Mouse (Mus musculus) CH12.LX (cell line): ENCODE results near the gene Cblb.

Source experiments
- CHD2 ChIP-seq: IDR thresholded peaks from 2 replicates; pipeline ENCODE4 v1.6.1; 2011; ENCODE audit warnings: low read length, improper control_type of control experiment
- CTCF ChIP-seq, 2 experiments: IDR thresholded peaks in 1 of 2; conservative IDR thresholded peaks in 1 of 2; 2 replicates each; pipeline ENCODE4 v1.5.1; 2011 to 2012; ENCODE audit warnings: low read depth in 2 of 2, low read length in 2 of 2, improper control_type of control experiment in 1 of 2, inconsistent platforms in 1 of 2, mild to moderate bottlenecking in 1 of 2, moderate library complexity in 1 of 2
- GABPA ChIP-seq: IDR thresholded peaks from 2 replicates; pipeline ENCODE4 v1.6.1; 2012; ENCODE audit warnings: low read depth, low read length, improper control_type of control experiment, inconsistent platforms; ENCODE audit not compliant: insufficient replicate concordance
- HCFC1 ChIP-seq: IDR thresholded peaks from 2 replicates; pipeline ENCODE4 v1.6.1; 2012; ENCODE audit warnings: low read depth, mild to moderate bottlenecking, inconsistent platforms, low read length, improper control_type of control experiment
- IRF4 ChIP-seq: IDR thresholded peaks from 2 replicates; pipeline ENCODE4 v1.6.1; 2014; ENCODE audit warnings: low read depth, mild to moderate bottlenecking, inconsistent platforms, low read length, improper control_type of control experiment
- JUN ChIP-seq: IDR thresholded peaks from 2 replicates; pipeline ENCODE4 v1.6.1; 2011; ENCODE audit warnings: low read depth, mild to moderate bottlenecking, low read length, improper control_type of control experiment, moderate library complexity; ENCODE audit not compliant: insufficient read depth
- MAX ChIP-seq: IDR thresholded peaks from 2 replicates; pipeline ENCODE4 v1.6.1; 2011; ENCODE audit warnings: low read length, improper control_type of control experiment
- NRF1 ChIP-seq: IDR thresholded peaks from 2 replicates; pipeline ENCODE4 v1.6.1; 2014; ENCODE audit warnings: low read depth, mild to moderate bottlenecking, inconsistent platforms, low read length, improper control_type of control experiment, moderate library complexity
- POLR2A ChIP-seq: IDR thresholded peaks from 2 replicates; pipeline ENCODE4 v1.6.1; 2011; ENCODE audit warnings: low read depth, mild to moderate bottlenecking, improper control_type of control experiment, low read length
- RAD21 ChIP-seq: IDR thresholded peaks from 2 replicates; pipeline ENCODE4 v1.6.1; 2011; ENCODE audit warnings: low read depth, mild to moderate bottlenecking, low read length, improper control_type of control experiment, moderate library complexity
- UBTF ChIP-seq: IDR thresholded peaks from 2 replicates; pipeline ENCODE4 v1.6.1; 2012; ENCODE audit warnings: low read depth, mild to moderate bottlenecking, inconsistent platforms, low read length, improper control_type of control experiment, moderate library complexity
- USF1 ChIP-seq: IDR thresholded peaks from 2 replicates; pipeline ENCODE4 v1.6.1; 2014; ENCODE audit warnings: low read depth, mild to moderate bottlenecking, inconsistent platforms, low read length, improper control_type of control experiment
- ZNF384 ChIP-seq: IDR thresholded peaks from 2 replicates; pipeline ENCODE4 v1.6.1; 2012; ENCODE audit warnings: low read depth, low read length, improper control_type of control experiment, inconsistent platforms

DNA sequence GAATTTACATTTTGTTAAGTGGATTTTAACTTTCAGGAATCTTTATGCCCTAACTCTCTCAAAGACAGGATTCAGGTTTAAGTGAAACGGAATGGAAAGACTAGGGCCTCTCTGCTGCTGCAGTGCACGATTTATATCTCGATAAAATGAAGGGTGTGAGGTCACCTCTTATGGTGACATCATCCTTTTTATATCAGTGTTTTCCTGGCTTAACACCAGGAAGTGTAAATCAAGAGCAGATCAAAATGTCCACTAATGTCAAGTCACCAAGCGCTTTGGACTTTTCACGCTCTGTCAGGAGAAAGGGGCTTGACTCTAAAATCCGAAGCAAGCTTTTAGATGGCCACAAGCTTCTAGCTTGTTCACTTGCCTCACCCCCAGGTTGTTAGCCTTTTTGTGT is 38.6 kb downstream of the Cblb start:
- TF ChIP-seq UBTF (no peak), ZNF384 (no peak), JUN (no peak), CTCF (conservative IDR thresholded peaks at IDR 0.05 in 1 of 2, IDR thresholded peaks at IDR 0.05 in 1 of 2; ENCODE audit: low read depth in 2 of 2, low read length in 2 of 2) (no peak), HCFC1 (no peak), GABPA (no peak), POLR2A (no peak), USF1 (no peak), MAX (no peak), NRF1 (no peak), CHD2 (no peak), RAD21 (no peak), IRF4 (no peak)
